Mouse (Mus musculus): ENCODE results near the gene Lypd4. TPM values are rescaled to one million over a fixed set of nuclear protein-coding genes. Genes with fewer than 3 reads are reported as not detected.

Lypd4 gene
- polyA plus RNA-seq, 1 experiment from 2014 or later, result not detected

DNA sequence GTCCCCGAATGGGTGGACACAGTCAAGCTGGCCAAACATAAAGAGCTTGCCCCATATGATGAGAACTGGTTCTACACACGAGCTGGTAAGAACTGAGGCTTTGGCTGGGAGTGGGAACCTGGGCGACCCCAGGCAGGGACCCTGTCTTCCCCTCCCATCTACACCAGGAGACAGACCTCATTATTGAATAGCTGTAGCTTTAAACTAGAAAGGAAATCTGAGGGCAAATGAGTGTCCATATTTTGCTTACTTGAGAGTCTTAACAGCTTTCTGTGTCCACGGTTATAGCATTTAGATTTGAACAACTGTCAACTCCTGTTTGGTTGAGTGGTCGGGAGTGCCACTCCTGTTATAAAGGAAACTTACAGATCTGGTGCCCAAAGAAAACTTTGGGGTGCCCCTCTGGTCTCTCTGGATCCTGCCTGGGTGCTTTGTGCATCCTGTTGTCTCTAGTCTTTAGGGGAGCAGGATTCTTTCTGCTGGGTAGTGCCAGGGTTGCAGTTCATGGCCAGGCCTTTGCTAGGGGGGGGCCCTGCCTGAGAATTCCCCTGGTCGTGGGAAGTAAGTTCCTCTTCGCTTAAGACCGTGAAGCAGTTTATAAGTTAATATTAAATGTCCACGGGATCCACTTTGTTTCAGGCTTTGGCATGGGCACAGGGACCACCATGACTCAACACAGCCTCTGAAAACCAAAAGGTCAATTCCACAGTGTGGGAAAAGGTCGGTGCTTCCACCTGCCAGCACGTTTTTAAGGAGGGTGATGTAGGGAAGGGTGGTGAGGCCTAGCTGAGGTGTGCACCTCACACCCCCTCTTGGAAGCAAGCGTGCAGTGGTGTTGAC is 15.9 kb upstream of the Lypd4 start:
- H3K27ac ChIP-seq (replicated peaks), result no peak overlapping the region

DNA sequence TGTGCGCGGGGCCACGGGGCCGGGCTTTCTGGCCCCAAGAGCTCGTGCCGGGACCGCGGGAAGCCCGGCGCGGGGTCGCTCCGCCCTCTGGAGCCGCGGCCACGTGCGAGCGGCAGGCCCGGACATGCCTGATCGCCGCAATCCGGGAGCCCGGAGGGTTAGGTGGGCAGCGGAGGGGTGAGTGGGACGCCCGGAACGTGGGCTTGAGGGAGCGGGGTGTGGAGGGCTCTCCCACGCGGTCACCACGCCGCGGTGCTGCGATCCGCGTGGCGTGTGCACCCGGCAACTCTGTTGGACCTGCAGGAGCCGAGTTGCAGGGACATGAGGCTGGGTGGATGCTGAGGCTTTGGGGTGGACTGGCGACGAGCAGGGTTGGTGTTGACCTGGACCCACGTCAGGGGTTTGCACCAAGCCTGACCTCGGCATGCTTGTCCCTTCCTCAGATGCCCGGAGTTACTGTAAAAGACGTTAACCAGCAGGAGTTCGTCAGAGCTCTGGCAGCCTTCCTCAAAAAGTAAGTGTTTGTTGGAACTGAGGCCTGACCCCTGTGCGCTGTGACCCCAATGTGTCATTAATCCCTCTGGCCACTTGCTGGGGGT is 15.1 kb upstream of the Lypd4 start:
- Histone ChIP-seq H3K4me3 (peak overlapping the region; percentile 83), H3K9ac (peak overlapping the region; percentile 97), H3K4me2 (peak overlapping the region; percentile 81), H3K27ac (replicated peaks) (peak overlapping the region; percentile 92), H3K4me1 (replicated peaks) (peaks cover 35% of the 10 kb centered on the region), H3K27me3 (no peaks in the 10 kb centered on the region), H3K36me3 (peaks cover 41% of the 10 kb centered on the region), H3K9me3 (no peaks in the 10 kb centered on the region)
- 0 out of 2 replicates have a peak, but pooled peaks have one; percentile 6 for ATAC-seq (ENCODE audit: low read depth)
- WGBS, result under 1% methylated on average over 47 of the region's 47 CpGs

More for the DNA sequence above, 15.9 kb upstream of the Lypd4 start:
- Histone ChIP-seq H3K27me3 (no peaks in the 10 kb centered on the region), H3K9me3 (no peaks in the 10 kb centered on the region), H3K4me2 (peak overlapping the region; percentile 81), H3K4me1 (replicated peaks) (peaks cover 30% of the 10 kb centered on the region), H3K36me3 (peaks cover 50% of the 10 kb centered on the region), H3K4me3 (peak overlapping the region; percentile 83), H3K9ac (peak overlapping the region; percentile 97)
- 49% methylated on average over 12 of the region's 12 CpGs for WGBS
- ATAC-seq (ENCODE audit: low read depth), result no peak

DNA sequence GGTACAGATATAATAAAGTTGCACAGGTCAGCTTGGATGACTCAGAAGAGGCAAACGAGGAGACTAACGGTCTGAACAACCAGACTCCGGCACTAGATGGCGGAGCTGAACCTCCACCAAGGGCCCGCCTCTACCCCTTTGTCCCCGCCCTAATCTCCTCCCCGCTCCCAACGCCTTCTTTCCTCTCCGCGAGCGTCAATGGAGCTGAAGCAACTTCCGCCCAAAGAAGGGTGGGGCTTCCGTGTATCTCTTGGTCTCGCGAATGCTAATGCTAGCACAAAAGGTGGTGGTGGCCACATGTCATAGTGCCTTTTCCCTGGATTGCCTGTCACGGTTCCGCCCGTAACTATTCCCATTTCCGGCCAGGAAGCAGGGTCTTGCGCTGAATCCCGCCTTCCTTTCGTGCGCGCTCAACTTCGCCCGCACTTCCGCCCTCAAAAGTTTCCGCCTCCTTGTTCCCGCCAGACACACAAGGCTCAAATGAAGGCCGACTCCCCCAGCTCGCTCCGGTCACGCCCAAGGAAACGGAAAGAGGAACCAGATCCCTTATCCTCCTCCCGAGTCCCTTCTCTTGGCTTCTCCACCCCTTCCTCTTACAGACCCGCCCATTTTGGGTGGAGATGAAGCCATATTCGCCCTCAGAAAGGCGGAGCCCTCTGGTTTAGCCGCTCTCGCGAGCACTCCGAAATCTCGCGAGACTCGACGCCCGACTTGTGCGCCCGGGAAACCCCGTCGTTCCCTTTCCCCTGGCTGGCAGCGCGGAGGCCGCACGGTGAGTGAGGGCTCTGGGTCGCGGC is 14.4 kb upstream of the Lypd4 start, which contains the start of gene Rps19:
Gene Rps19, plus strand, starts transcription at position 476 of the 797 bp plus-strand sequence.
- Histone ChIP-seq H3K27me3 (no peaks in the 10 kb centered on the region), H3K4me2 (peak within 1 kb of the TSS; percentile 81), H3K4me1 (replicated peaks) (peaks cover 37% of the 10 kb centered on the region), H3K9me3 (no peaks in the 10 kb centered on the region), H3K9ac (peak within 1 kb of the TSS; percentile 97), H3K27ac (replicated peaks) (peak within 1 kb of the TSS; percentile 92), H3K4me3 (peak within 1 kb of the TSS; percentile 83), H3K36me3 (peaks cover 34% of the 10 kb centered on the region)
- peak; percentile 94 for ATAC-seq (ENCODE audit: low read depth)
- WGBS, result under 1% methylated on average over 57 of the region's 57 CpGs

DNA sequence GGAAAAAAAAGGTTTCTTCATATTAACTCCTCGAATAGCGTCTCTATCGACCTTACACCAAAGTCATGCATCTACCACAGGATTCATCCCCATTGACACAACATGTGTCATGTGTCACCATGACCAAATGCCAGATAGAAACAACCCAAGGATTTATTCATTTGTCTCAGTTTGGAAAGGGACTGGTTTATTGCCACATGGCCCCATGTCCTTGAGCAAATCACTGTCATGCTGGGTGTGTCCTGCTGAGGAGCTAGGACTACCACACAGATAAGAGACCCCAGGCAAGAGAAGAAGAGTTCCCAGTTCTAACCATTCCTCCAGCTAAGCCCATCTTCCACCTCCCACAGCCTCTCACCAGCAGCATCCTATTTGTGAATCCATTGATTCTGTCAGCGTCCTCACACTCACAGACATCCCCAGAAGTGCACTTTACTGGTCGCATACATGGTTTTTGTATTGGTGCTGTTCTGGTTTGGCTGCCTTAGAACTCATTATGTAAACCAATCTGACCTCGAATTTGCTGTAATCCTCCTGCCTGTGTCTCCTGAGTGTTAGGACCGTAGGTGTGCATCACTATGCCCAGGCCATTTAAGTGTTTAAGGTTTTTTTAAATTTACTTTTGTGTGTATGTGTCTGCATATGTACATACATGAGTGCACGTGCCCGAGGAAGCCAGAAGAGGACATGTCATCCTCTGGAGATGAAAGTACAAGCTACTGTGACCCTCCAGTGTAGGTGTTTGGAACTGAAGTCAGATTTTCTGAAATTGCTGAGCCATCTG is 12.9 kb upstream of the Lypd4 start:
- H3K36me3 ChIP-seq, result peaks cover 20% of the 10 kb centered on the region
- H3K27ac ChIP-seq (replicated peaks), result no peak overlapping the region
- H3K4me1 ChIP-seq (replicated peaks), result peaks cover 32% of the 10 kb centered on the region
- no peaks in the 10 kb centered on the region for H3K27me3 ChIP-seq
- no peak overlapping the region for H3K4me2 ChIP-seq
- no peaks in the 10 kb centered on the region for H3K9me3 ChIP-seq
- no peak overlapping the region for H3K9ac ChIP-seq
- no peak for ATAC-seq (ENCODE audit: low read depth)
- H3K4me3 ChIP-seq, result no peak overlapping the region
- WGBS, result 94% methylated on average over 9 of the region's 9 CpGs

DNA sequence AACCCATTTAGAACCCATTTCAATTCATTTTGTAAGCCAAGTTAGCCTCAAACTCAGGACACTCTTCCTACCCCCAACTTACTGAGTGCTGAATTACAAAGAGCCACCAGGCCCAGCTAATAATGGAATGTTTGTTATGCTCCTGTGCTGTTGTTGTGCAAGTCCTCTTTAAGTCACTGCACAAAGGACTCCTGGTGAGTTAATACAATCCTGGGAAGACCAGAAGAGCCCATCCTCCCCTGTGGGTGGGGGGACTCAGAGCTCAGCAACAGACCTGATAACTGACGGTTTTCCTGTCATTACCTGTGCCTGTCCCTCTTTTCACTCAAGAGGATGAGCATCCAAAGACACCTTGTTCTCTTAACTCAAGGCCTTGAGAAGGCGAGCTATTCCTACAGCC is 9.9 kb upstream of the Lypd4 start:
- Histone ChIP-seq H3K27ac (replicated peaks) (0 out of 2 replicates have a peak overlapping the region, but pooled peaks have one; percentile 15), H3K4me1 (replicated peaks) (0 out of 2 replicates have a peak, but pooled peaks cover 7% of the 10 kb centered on the region), H3K9me3 (no peaks in the 10 kb centered on the region), H3K36me3 (no peaks in the 10 kb centered on the region), H3K9ac (peak overlapping the region; percentile 35; the same call in 1 of the 2 replicates), H3K4me2 (no peak overlapping the region), H3K4me3 (no peak overlapping the region), H3K27me3 (no peaks in the 10 kb centered on the region)
- WGBS, result 13% methylated on average over 2 of the region's 2 CpGs
- no peak for ATAC-seq (ENCODE audit: low read depth)

DNA sequence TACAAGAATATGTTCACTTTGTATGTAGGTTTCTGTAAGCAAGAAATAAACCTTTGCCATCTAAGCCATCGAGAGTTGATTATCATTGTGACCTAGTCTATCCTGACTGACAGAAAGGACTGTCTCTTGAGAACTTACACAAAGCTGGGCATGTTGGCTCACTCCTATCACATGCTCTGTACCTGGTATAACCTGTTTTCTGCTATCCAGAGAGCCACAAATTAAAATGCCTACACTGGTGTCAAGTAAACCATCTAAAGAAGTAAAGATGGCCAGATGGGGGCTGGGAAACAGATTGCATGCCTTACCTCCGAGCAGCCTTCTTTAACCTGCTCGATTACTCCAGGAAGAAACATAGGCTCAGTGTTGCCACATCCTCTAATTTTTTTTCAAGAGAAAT is 7.8 kb upstream of the Lypd4 start:
- no peaks in the 10 kb centered on the region for H3K9me3 ChIP-seq
- no peak overlapping the region for H3K9ac ChIP-seq
- 84% methylated on average over 3 of the region's 3 CpGs for WGBS
- H3K4me3 ChIP-seq, result no peak overlapping the region
- H3K4me2 ChIP-seq, result no peak overlapping the region
- H3K27me3 ChIP-seq, result no peaks in the 10 kb centered on the region
- H3K36me3 ChIP-seq, result no peaks in the 10 kb centered on the region
- no peak for ATAC-seq (ENCODE audit: low read depth)
- 0 out of 2 replicates have a peak, but pooled peaks cover 7% of the 10 kb centered on the region for H3K4me1 ChIP-seq (replicated peaks)
- H3K27ac ChIP-seq (replicated peaks), result no peak overlapping the region

DNA sequence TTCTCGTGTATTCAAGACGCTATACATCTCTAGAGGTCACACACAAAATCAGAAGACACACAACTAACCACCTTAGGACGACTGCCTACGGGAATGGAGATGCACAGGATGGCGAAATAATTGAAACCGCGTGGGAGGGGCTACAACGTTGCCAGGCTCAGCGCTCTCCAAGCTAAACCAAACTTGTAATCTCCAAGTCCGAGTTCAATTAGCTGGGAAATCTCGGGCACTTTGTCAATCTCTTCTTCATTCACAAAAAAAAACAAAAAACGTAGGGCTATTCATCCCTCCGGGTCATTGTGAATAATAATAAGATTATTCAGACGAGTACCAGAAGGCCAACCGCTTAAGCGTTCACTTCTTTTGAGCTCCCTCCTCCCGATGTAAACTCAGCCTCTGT is 661 bp downstream of the Lypd4 start:
- H3K9ac ChIP-seq, result no peak overlapping the region
- ATAC-seq (ENCODE audit: low read depth), result no peak
- H3K36me3 ChIP-seq, result no peaks in the 10 kb centered on the region
- no peaks in the 10 kb centered on the region for H3K27me3 ChIP-seq
- H3K27ac ChIP-seq (replicated peaks), result no peak overlapping the region
- no peak overlapping the region for H3K4me3 ChIP-seq
- H3K9me3 ChIP-seq, result peaks cover 5% of the 10 kb centered on the region; the same call in 1 of the 2 replicates
- 59% methylated on average over 17 of the region's 17 CpGs for WGBS
- H3K4me2 ChIP-seq, result no peak overlapping the region
- peaks cover 6% of the 10 kb centered on the region; the same call in 1 of the 2 replicates for H3K4me1 ChIP-seq (replicated peaks)

DNA sequence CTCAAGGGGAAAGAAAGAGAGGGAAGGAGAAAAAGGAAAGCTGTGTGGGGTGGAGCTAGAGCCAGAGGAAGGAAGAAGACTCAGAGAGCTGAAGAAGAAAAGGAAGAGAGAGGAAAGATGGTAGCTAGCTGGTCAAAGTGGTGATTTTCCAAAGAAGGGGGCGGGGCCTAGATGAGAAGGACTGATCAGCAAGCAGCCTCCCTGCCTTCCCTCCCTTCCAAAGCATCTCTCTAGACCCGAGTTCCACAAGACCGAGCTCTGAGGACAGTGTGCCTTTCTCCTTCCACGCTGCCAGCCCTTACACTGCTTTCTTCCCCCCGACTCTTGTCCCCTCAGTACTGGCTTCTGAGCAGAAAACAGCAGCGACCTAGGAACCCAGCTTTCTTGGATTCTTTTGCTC is 5.6 kb downstream of the Lypd4 start:
- ATAC-seq (ENCODE audit: low read depth), result no peak
- H3K27me3 ChIP-seq, result no peaks in the 10 kb centered on the region
- H3K36me3 ChIP-seq, result no peaks in the 10 kb centered on the region
- 33% methylated on average over 6 of the region's 6 CpGs for WGBS
- no peak overlapping the region for H3K4me3 ChIP-seq
- H3K9me3 ChIP-seq, result no peaks in the 10 kb centered on the region
- H3K4me2 ChIP-seq, result no peak overlapping the region
- H3K27ac ChIP-seq (replicated peaks), result no peak overlapping the region
- no peak overlapping the region for H3K9ac ChIP-seq
- H3K4me1 ChIP-seq (replicated peaks), result peaks cover 6% of the 10 kb centered on the region; the same call in 1 of the 2 replicates

DNA sequence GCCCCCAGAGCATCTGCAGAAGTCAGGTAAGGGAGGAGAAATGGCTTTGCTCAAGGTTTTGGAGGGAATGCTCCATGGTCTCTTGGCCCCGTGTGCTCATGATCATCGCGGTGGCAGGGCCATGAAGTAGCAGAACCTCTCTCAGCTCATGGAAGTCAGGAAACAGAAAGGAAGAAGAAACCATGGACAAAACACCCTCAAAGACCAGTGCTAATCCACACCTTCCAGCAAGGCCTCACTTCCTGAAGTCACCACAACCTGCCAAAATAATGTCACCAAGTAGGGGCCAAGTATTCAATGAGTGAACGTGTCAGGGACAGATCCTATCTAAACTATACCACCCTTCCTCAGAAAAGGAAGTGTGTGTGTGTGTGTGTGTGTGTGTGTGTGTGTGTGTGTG is 6.9 kb downstream of the Lypd4 start:
- no peaks in the 10 kb centered on the region for H3K9me3 ChIP-seq
- no peaks in the 10 kb centered on the region for H3K4me1 ChIP-seq (replicated peaks)
- H3K27ac ChIP-seq (replicated peaks), result no peak overlapping the region
- WGBS, result 91% methylated on average over 4 of the region's 4 CpGs
- no peak overlapping the region for H3K4me3 ChIP-seq
- no peak overlapping the region for H3K4me2 ChIP-seq
- H3K9ac ChIP-seq, result no peak overlapping the region
- H3K27me3 ChIP-seq, result no peaks in the 10 kb centered on the region
- H3K36me3 ChIP-seq, result no peaks in the 10 kb centered on the region
- no peak for ATAC-seq (ENCODE audit: low read depth)

DNA sequence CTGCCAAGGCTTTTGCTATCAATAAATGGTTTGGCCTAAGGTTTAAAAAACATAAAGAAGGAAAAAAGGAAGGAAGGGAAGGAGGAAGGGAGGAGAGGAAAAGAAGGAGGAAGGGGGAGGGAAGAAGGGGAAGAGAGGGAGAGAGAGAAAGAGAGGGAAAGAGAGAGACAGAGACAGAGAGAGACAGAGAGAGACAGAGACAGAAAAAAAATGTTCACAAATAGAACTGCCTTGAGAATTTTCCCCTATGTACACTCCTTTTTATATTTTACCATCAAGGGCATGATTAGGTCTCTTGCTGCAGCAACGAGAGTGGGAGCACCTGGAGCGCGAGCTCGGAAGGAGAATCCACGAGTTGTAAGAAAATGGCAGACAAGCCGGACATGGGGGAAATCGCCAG is 7.8 kb downstream of the Lypd4 start, which contains the start of gene Gm9844:
Gene Gm9844, plus strand, starts transcription at position 301 of the 400 bp plus-strand sequence.
- WGBS, result 86% methylated on average over 7 of the region's 7 CpGs
- Histone ChIP-seq H3K4me1 (replicated peaks) (no peaks in the 10 kb centered on the region), H3K27me3 (no peaks in the 10 kb centered on the region), H3K4me2 (no peak within 1 kb of the TSS), H3K9me3 (no peaks in the 10 kb centered on the region), H3K36me3 (no peaks in the 10 kb centered on the region), H3K4me3 (no peak within 1 kb of the TSS), H3K27ac (replicated peaks) (no peak within 1 kb of the TSS), H3K9ac (no peak within 1 kb of the TSS)
- ATAC-seq (ENCODE audit: low read depth), result no peak

DNA sequence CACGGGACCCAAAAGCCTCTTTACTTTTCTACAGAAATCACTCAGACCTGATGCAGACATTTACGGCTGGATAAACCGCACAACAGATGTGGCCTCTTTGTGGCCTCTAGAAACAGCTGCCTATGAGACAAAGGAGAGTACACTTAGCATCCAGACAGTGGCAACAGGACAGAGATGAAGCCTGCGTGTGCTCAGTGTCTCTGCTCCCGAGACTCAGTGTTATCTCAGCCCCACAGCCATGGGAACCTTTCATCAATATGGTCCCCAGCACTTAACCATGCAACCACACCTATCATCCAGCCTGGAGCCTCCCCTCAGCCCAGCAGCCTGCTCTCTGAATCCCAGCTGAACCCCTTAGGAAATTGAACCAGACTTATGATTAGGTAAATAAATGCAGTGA is 10.5 kb downstream of the Lypd4 start:
- WGBS, result 69% methylated on average over 5 of the region's 5 CpGs
- H3K4me1 ChIP-seq (replicated peaks), result no peaks in the 10 kb centered on the region
- H3K36me3 ChIP-seq, result no peaks in the 10 kb centered on the region
- no peaks in the 10 kb centered on the region for H3K9me3 ChIP-seq
- no peak for ATAC-seq (ENCODE audit: low read depth)
- no peak overlapping the region for H3K4me2 ChIP-seq
- H3K27ac ChIP-seq (replicated peaks), result no peak overlapping the region
- H3K27me3 ChIP-seq, result no peaks in the 10 kb centered on the region
- H3K4me3 ChIP-seq, result no peak overlapping the region
- H3K9ac ChIP-seq, result no peak overlapping the region

All from neural tube, embryonic 13.5 days (tissue).